Mouse (Mus musculus) adrenal gland, postnatal 10 days (tissue): ENCODE results near the gene Rasal1. TPM values are rescaled to one million over a fixed set of nuclear protein-coding genes. Genes with fewer than 3 reads are reported as not detected.

Experiments used
- total RNA-seq, 2 experiments: library from RNA; stranded (reverse); gene quantifications; 2 replicates each; pipeline ENCODE4 v1.2.3; 2021

Rasal1 gene
- total RNA-seq, 2 experiments from 2014 or later: 6.9 to 8.9 TPM

Other genes starting within 250 kb of the Rasal1 start
- gene Lhx5, start 217.1 kb upstream of the Rasal1 start, total RNA-seq: not detected
- 10 to 100 TPM; 33.5 to 38.3 TPM for gene Sdsl, start 176.0 kb upstream of the Rasal1 start, total RNA-seq
- gene Sds, start 172.3 kb upstream of the Rasal1 start, total RNA-seq: 10 to 100 TPM in 1 of 2 experiments, 1 to 10 TPM in 1; 2.5 to 20.1 TPM
- gene Plbd2, start 145.2 kb upstream of the Rasal1 start, total RNA-seq: 10 to 100 TPM; 61.8 to 64.4 TPM
- gene Slc8b1, start 137.6 kb upstream of the Rasal1 start, total RNA-seq: 10 to 100 TPM; 35.2 to 39.3 TPM
- 10 to 100 TPM; 53.1 to 60.4 TPM for gene Tpcn1, start 60.1 kb upstream of the Rasal1 start, total RNA-seq
- under 1 TPM; 0.42 to 0.51 TPM for gene Iqcd, start 59.8 kb upstream of the Rasal1 start, total RNA-seq
- gene Rita1, start 36.2 kb upstream of the Rasal1 start, total RNA-seq: 10 to 100 TPM; 12.9 to 17.4 TPM
- gene Ddx54, start 36.1 kb upstream of the Rasal1 start, total RNA-seq: 10 to 100 TPM; 36.0 to 36.1 TPM
- gene Cfap73, start 14.6 kb upstream of the Rasal1 start, total RNA-seq: under 1 TPM in 1 of 2 experiments, not detected in 1; 0.42 TPM
- gene Dtx1, start 63.1 kb downstream of the Rasal1 start, total RNA-seq: 1 to 10 TPM; 7.4 to 9.2 TPM
- under 1 TPM; 0.09 to 0.24 TPM for gene Oas2, start 101.0 kb downstream of the Rasal1 start, total RNA-seq
- gene Oas3, start 128.8 kb downstream of the Rasal1 start, total RNA-seq: under 1 TPM; 0.15 to 0.21 TPM
- not detected for gene Oas1e, start 146.7 kb downstream of the Rasal1 start, total RNA-seq
- 1 to 10 TPM; 1.0 to 1.1 TPM for gene Oas1c, start 163.7 kb downstream of the Rasal1 start, total RNA-seq
- gene Oas1f, start 198.6 kb downstream of the Rasal1 start, total RNA-seq: not detected
- not detected for gene Oas1h, start 212.6 kb downstream of the Rasal1 start, total RNA-seq
- under 1 TPM in 1 of 2 experiments, not detected in 1; 0.21 TPM for gene Oas1g, start 238.8 kb downstream of the Rasal1 start, total RNA-seq